Mouse (Mus musculus) erythroid progenitor cell, adult 5-6 weeks (primary cell): Measurements from ENCODE around the gene Eif4e1b. TPM values are rescaled to one million over a fixed set of nuclear protein-coding genes. Genes with fewer than 3 reads are reported as not detected.
"Not testable (repeated sequence)": the region's sequence is repeated elsewhere in the genome, so short reads cannot be mapped to it uniquely, and the experiment has no call there.

ENCODE experiments used
- ATAC-seq: replicated peaks from 2 replicates; pipeline ENCODE4 v1.8.0; 2016; ENCODE audit warnings: moderate number of reproducible peaks, mild to moderate bottlenecking, moderate TSS enrichment, inconsistent platforms; ENCODE audit not compliant: poor library complexity, low FRiP score, severe bottlenecking
- total RNA-seq, 2 experiments: library from RNA; stranded (forward) in 1 of 2; stranded (reverse) in 1 of 2; fragments of 150-400 nt in 1 of 2; fragments of 186-747, 209-891 nt in 1 of 2; gene quantifications; 2 replicates each; pipeline versions ENCODE4 v1.2.3 to v1.2.4; 2015 to 2017; ENCODE audit warnings: low replicate concordance in 2 of 2

Eif4e1b gene
- total RNA-seq, 2 experiments from 2014 or later: not detected

GRCm38 (mm10) chr13:54758756-54759470 is 24.9 kb upstream of the Eif4e1b start:
- ATAC-seq: no peak

DNA sequence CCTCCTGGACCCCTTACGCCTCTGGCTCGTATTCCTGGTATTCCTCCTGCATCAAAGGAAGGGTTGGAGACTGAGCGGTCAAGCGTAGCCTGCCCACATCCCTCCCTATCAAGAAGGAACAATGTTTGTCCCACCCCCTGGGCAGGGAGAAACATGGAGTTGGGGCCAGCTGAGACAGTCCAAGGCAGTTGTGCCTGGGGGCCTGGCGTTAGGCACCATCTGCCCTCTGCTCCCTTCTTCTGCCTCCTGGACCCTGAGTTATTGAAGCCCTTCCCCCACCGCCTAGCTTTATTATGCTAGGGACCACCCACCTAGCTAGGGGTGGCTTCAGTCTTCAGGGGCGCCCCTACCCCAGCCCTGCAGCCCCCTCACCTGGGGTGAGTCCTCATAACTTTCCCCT is 24.3 kb upstream of the Eif4e1b start:
- ATAC-seq: no peak

- no peak for ATAC-seq
Measured at GRCm38 (mm10) chr13:54760164-54760795, 23.5 kb upstream of the Eif4e1b start.

DNA sequence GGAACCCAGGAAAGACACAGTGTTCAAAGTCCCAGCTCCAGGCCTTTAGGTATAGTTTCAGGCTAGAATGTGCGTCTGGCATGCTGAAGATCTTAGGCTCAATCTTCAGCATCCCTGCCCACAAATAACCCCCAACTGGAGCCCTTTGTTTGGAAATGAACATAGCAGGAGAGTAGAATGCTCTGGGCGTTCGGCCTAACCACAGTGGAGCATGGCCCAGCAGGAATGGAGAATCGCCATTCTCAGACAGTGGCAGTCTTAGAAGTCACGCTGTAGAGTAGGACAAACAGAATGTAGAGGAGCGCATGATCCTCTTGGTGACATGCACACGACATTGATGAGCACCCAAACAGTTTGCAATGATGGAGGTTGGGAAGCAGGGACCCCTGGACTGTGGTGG is 22.9 kb upstream of the Eif4e1b start:
- ATAC-seq: no peak

DNA sequence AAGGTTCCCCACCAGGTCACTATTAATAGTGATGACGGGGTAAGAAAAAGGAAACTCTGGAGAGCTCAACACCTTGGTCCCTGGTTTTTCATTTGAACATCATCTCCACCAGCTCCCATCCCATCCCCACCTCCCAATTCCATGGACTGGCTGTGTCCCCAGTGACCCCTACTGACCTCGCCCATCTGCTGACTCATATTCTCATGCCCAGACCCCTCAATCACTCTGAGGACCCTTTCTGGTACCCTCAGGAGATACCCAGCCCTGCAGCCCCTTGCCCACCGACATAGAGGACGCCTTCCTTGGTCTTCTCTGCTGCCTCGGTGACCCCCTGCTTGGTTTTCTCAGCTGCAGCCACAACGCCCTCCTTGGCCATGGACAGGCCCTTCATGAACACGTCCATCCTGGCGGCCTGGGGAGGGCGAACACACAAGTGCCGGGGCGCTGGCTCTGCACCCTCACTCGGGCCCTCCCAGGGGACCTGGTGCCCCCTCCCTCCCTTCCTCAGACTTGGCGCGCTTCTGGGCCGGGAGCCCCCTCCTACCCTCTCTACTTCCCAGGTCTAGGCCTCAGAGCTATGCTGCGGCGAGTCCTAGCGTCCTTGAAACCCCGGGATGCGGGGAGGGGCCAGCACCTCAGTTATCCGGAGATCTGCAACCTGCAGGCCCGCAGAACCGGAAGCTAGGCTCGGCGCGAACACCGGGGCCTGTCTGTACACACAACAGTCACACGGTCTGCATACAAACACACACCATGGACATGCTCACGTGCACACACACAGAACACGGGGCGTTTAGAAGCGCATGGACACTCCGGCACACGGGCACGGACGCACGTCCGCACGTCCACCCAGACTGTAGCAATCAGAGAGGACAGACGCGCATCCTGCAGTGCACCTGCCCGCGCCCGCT is 18.3 kb upstream of the Eif4e1b start:
- no peak for ATAC-seq

DNA sequence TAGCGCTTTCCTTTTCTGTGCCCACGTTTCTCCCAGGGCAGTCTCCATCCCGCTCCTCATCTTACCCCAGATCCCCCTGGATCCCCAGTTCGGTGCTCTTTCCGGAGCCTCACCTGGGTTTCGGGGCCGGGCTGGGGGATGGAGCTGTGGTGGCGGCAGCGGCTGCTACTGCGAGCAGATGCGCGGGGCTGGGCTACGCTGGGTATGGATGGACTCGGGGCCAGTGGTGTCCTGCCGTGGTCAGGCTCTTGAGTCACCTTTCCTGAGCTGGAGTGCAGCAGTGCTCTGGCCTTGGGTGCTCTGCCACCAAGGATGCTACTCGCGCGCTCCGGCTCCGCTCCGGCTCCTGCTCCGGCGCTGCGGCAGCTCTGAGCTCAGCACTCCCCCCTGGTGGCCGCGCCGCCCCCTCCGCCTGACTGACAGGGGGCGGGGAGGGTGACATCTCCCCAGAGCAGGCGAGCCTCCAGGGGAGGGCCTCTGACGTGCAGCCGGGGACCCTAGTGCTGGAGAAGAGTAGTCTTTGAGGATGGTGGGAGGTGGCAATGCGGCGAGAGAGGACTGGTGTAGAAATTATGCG is 17.5 kb upstream of the Eif4e1b start, which contains the start of gene Sncb:
Gene Sncb (minus strand): TSS at position 404 of the 577 bp plus-strand sequence.
- no peak for ATAC-seq

DNA sequence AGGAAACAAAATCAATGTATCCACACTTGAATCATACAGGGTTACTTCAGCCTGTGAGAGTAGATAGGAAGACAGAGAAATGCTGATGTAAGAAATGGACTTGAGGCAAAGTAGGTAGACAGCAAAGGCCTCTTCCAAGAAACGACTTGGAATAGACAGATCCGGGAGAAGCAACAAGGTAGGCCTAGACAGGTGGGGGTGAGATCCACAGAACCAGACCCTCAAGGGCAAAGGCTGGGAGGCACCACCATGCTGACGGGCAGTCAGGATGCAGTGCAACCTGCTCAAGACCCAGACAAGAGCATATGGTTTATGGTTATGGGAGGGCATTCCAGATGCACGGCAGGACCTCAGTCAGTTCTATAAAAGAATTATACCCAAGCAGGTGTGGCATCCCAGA is 16.8 kb upstream of the Eif4e1b start:
- no peak for ATAC-seq

GRCm38 (mm10) chr13:54780592-54780991 is 3.2 kb upstream of the Eif4e1b start:
- ATAC-seq: no peak

DNA sequence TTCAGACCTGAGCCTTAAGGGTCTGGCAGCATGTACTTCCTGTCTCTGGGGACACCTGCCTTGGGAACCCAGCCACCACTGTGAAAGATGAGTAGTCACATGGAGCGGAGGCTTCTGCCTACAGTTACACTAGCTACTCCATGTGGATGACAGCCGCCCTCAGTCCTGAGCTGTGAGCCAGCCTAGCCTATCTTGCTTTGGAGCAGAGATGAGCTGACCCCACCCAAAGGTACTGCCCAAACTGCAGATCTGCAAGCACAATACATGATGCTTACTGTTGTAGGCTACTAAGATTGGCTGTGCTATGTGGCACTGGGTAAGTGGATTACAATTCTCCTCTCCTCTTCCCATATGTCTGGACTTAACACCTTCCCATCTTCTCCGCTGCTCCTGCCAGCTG is 2.7 kb upstream of the Eif4e1b start:
- ATAC-seq: no peak

GRCm38 (mm10) chr13:54783235-54783634 is 563 bp upstream of the Eif4e1b start:
- ATAC-seq: no peak

DNA sequence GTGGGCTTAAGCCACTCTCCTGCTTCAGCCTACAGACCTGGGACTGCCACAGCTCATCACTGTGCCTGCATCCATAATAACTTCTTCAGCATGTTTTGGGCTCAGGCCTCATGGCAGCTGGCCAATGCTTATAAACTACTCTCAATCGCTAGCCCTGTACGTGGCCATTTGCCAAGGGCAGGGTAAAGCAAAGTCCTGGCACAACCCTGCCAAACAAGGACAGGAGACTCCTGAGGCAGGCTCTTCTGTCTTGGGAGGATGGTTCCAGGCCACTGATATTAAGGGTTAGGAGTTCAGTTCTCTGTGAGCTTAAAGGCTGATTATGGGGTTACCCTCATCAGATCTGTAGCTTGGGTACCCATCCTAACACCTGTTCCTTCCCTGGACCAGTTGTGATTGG is 3.8 kb downstream of the Eif4e1b start:
- ATAC-seq: not testable (repeated sequence)

DNA sequence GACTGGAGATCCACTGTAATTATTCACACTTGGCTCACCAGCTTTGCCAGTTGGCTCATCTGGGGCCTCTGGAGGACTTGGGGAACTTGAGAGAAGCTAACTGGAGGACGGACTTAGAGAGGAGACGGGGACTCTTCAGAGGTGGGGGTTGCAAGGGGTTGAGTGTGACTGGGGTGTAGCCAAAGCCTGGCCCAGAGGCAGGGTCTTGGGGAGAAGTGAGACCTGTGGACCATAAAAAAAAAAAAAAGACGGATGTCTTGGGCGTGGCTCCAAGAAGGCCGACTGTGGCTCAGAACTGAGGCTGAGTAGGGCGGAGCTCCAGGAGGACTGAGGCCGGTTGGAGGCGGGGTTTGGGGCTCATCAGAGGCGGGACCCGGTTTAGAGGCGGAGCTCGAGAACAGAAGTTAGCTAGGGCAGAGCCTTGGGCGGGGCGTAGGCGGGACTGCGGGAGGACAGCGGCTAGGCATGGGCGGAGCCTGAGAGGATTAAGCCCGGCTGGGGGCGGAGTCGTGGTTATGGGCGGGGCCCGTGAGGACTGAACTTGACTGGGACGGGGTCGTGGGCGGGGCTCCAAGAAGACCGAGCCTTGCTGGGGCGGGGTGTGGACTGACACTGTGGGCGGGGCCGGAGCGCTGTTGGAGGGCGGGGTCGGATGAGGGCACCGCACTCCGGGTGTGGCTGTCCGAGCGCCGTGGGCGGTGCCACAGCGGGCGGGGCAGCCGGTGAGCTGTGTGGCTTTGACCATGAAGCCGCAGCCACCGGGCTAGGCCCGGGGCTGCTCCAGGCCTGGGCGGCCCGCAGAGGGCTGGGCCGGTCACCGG is 5.2 kb downstream of the Eif4e1b start, which contains the start of gene Tspan17:
Gene Tspan17 (plus strand): TSS at position 638 of the 821 bp plus-strand sequence.
- peak; percentile 79 for ATAC-seq

GRCm38 (mm10) chr13:54789561-54790397 is 6.0 kb downstream of the Eif4e1b start:
- ATAC-seq: no peak

GRCm38 (mm10) chr13:54792259-54793230 is 8.7 kb downstream of the Eif4e1b start:
- no peak for ATAC-seq

- no peak for ATAC-seq
Measured at GRCm38 (mm10) chr13:54794002-54794577, 10.3 kb downstream of the Eif4e1b start.

GRCm38 (mm10) chr13:54794843-54795242 is 11.0 kb downstream of the Eif4e1b start:
- no peak for ATAC-seq

DNA sequence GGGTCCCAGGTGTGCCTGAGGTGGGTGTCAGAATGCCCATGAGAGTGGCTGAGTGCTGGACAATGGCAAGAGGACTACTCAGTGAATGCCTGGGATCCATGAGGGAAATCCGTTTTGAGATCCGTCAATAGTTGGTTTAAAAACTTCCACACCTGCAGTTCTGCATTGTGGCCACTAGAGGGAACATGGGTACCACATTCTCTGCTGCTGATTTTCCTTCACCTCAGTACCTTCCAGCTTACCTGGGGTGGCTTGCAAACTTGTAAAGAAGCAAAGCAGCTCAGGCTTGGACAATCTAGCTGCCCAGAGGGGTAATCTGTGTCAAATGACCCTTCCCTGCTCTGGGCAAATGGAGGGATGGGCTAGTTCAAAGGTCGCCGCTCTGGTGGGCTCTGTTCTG is 13.6 kb downstream of the Eif4e1b start:
- ATAC-seq: no peak
